In the genomic region with DNA sequence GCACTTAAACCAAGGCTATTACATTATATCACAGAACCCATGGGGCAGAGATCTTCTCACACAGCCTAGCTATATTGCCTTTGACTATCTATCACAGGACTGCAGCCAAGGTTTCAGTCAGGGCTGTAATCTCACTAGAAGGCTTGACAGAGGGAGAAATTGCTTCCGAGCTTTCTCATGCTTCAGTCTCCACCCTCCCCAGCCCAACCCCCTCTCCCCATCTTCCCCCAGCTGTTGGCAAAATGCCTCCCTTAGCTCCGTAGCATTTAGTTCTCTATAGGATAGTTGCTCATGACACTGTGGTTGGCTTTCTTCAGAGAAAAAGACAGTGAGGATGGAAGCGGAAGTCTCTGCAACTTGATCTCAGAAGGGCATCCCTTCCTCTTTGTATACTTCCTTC, we compare ENCODE assay signal across 12 mouse cellular contexts. TPM values are rescaled to one million over a fixed set of nuclear protein-coding genes. Genes with fewer than 3 reads are reported as not detected.
A peak's percentile ranks its signal among the peaks of the same experiment; 100 is the strongest.
DNase-seq lines count a peak whose midpoint lies in the region; ATAC-seq and TF ChIP-seq lines count a peak whose summit lies in the region.
"Had no signal": no experiment of that assay in that cellular context is flagged by ENCODE, and none has a peak within 500 bp of the region (broad histone marks: within the 10 kb centered on the region; RNA-seq: fewer than 3 reads in every experiment).

No protein-coding gene starts in this region.

- no peak for TF ChIP-seq CTCF in heart, postnatal 0 days (IDR thresholded peaks at IDR 0.05; ENCODE audit: low read depth)

- H3K36me3 ChIP-seq in heart, postnatal 0 days (replicated peaks; ENCODE audit: control insufficient read depth, insufficient read depth, low read length) = no peaks in the 10 kb centered on the region
- peaks cover 29% of the 10 kb centered on the region for H3K36me3 ChIP-seq in macrophage (ENCODE audit: inconsistent target)
- H3K36me3 ChIP-seq: embryonic facial prominence, embryonic 15.5 days had no signal

- no peaks in the 10 kb centered on the region for H3K9me3 ChIP-seq in heart, postnatal 0 days (replicated peaks; ENCODE audit: control insufficient read depth, low read length)
- H3K9me3 ChIP-seq: embryonic facial prominence, embryonic 15.5 days had no signal

- H3K27ac ChIP-seq in heart, postnatal 0 days (ENCODE audit: low read depth) = no peak overlapping the region
- peak overlapping the region; percentile 40 for H3K27ac ChIP-seq in macrophage
- H3K27ac ChIP-seq: embryonic facial prominence, embryonic 15.5 days; hindbrain, embryonic 14.5 days; layer of hippocampus, adult 2 months; limb, embryonic 12.5 days had no signal

- no peak for TF ChIP-seq EP300 in heart, postnatal 0 days (IDR thresholded peaks at IDR 0.05; ENCODE audit: low read depth)

- H3K4me2 ChIP-seq in heart, postnatal 0 days (ENCODE audit: low read depth, low read length) = no peak overlapping the region
- H3K4me2 ChIP-seq: embryonic facial prominence, embryonic 15.5 days; hindbrain, embryonic 14.5 days; limb, embryonic 12.5 days had no signal

- peaks cover 98% of the 10 kb centered on the region for H3K79me2 ChIP-seq in macrophage (ENCODE audit: inconsistent target)

- DNase-seq in heart, postnatal 0 days (ENCODE audit: low spot score) = peak; percentile 26
- no peak for DNase-seq in heart, adult 8-10 months (ENCODE audit: low spot score)
- DNase-seq in thymus, postnatal 10 days (ENCODE audit: low spot score in 2 of 2) = no peak
- DNase-seq in urinary bladder, adult 2 months (ENCODE audit: low spot score) = no peak
- DNase-seq in spleen, adult 12 weeks (ENCODE audit: low spot score) = no peak

- no peak overlapping the region for H3K4me3 ChIP-seq in heart, postnatal 0 days (ENCODE audit: low read depth, low read length)
- no peak overlapping the region for H3K4me3 ChIP-seq in macrophage (ENCODE audit: inconsistent target)
- H3K4me3 ChIP-seq: embryonic facial prominence, embryonic 15.5 days; layer of hippocampus, adult 2 months; limb, embryonic 12.5 days had no signal

- no peak overlapping the region for H3K9ac ChIP-seq in heart, postnatal 0 days (replicated peaks; ENCODE audit: low read depth, low read length)
- H3K9ac ChIP-seq: embryonic facial prominence, embryonic 15.5 days; hindbrain, embryonic 14.5 days; limb, embryonic 12.5 days had no signal

- ATAC-seq in heart, postnatal 0 days (ENCODE audit: insufficient read depth, low read depth) = no peak
- peak; percentile 36 for ATAC-seq in CD4-positive, CD25-positive, alpha-beta regulatory T cell, adult 4 months
- peak; percentile 91 for ATAC-seq in granulocyte monocyte progenitor cell, adult 5-6 weeks (replicated peaks; ENCODE audit: poor library complexity, severe bottlenecking)

- H3K27me3 ChIP-seq in heart, postnatal 0 days (ENCODE audit: control insufficient read depth, insufficient read depth, low read length) = no peaks in the 10 kb centered on the region
- H3K27me3 ChIP-seq: embryonic facial prominence, embryonic 15.5 days; limb, embryonic 12.5 days had no signal

- H3K4me1 ChIP-seq in heart, postnatal 0 days (ENCODE audit: control insufficient read depth, insufficient read depth) = no peaks in the 10 kb centered on the region

- WGBS in heart, postnatal 0 days = 33% methylated on average over 3 of the region's 3 CpGs
- WGBS in macrophage (ENCODE audit: missing documents) = 0% methylated on average over 3 of the region's 3 CpGs

RNA-seq across cellular contexts. Expression of a gene that starts 54.0 kb away (rescaled TPM):
- 1.7 and 20.3 TPM in 2 replicates for total RNA-seq in heart, postnatal 0 days (2014; rRNA removed; ENCODE audit: low replicate concordance)
- polyA plus RNA-seq in heart, postnatal 0 days (2015; fragmentation: Nextera tagmentation; extraction: Ambion mirVana) = 2.9 and 3.1 TPM in 2 replicates
- total RNA-seq in heart, adult 8-10 months (2022) = 10 to 100 TPM; 11.5 to 14.6 (median 13.3) TPM
- polyA plus RNA-seq in CD4-positive, CD25-positive, alpha-beta regulatory T cell, adult 4 months (2017; shearing (Covaris generic)) = 10 to 100 TPM; 54.2 to 66.6 TPM
- 34.1 and 36.1 TPM in 2 replicates for total RNA-seq in granulocyte monocyte progenitor cell, adult 5-6 weeks (2014; fragmentation: Nextera tagmentation)
- total RNA-seq in granulocyte monocyte progenitor cell, adult 5-6 weeks (2017) = 12.2 and 17.3 TPM in 2 replicates
- 10 to 100 TPM in 23 of 26 experiments, 1 to 10 TPM in 3; 8.0 to 83.3 (median 47.4) TPM for total RNA-seq in macrophage (2018; cell fraction: chromatin; rRNA removed)
- 100 to 1,000 TPM in 24 of 26 experiments, 10 to 100 TPM in 2; 77.5 to 181 (median 157) TPM for total RNA-seq in macrophage (2018; cell fraction: cytosol; rRNA removed)
- 100 to 1,000 TPM in 9 of 26 experiments, 10 to 100 TPM in 17; 21.7 to 134 (median 75.1) TPM for total RNA-seq in macrophage (2018; cell fraction: nucleus; rRNA removed)
- polyA plus RNA-seq in macrophage (2018) = 121 to 170 TPM (median 129 TPM) in 3 replicates
- 10.2 and 17.4 TPM in 2 replicates for polyA plus RNA-seq in urinary bladder, adult 2 months (2012; rRNA removed)
